Mouse (Mus musculus): Measurements from ENCODE around the gene Syt2. TPM values are rescaled to one million over a fixed set of nuclear protein-coding genes. Genes with fewer than 3 reads are reported as not detected.

Gene Syt2
- polyA plus RNA-seq, 1 experiment from 2014 or later, result 0.34 TPM

DNA sequence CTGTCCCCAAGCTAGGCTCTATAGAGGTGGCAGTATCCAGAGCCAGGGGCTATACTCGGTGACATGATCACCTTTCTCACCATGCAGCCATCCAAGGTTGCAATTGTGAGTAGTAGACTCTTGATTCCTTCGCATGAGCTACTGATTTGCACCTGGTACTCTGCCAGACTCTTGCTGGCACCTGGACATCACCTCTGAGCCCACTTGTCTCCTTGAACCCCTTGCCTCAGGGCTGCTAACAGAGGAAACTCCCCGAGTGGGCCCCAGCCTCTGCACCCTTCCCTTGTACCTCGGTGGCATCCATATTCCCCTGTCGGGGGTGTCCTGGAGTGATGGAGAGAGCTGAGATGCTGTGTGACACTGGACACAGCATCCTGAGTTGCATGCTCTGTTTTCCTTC, 75.0 kb downstream of the Syt2 start:
- Histone ChIP-seq H3K4me1 (replicated peaks) (0 out of 2 replicates have a peak, but pooled peaks cover 8% of the 10 kb centered on the region), H3K4me2 (no peak overlapping the region), H3K4me3 (no peak overlapping the region), H3K27ac (no peak overlapping the region), H3K9ac (no peak overlapping the region), H3K9me3 (replicated peaks) (no peaks in the 10 kb centered on the region), H3K27me3 (peaks cover 4% of the 10 kb centered on the region; the same call in 1 of the 2 replicates), H3K36me3 (no peaks in the 10 kb centered on the region)
- 79% methylated on average over 5 of the region's 5 CpGs for WGBS
- no peak for ATAC-seq (replicated peaks; ENCODE audit: insufficient number of reproducible peaks, insufficient read depth, low FRiP score, low read depth)

- Histone ChIP-seq H3K27ac (no peak overlapping the region), H3K9me3 (replicated peaks) (no peaks in the 10 kb centered on the region), H3K4me1 (replicated peaks) (0 out of 2 replicates have a peak, but pooled peaks cover 8% of the 10 kb centered on the region), H3K27me3 (peaks cover 4% of the 10 kb centered on the region; the same call in 1 of the 2 replicates), H3K4me3 (no peak overlapping the region), H3K9ac (no peak overlapping the region), H3K4me2 (no peak overlapping the region), H3K36me3 (no peaks in the 10 kb centered on the region)
- ATAC-seq (replicated peaks; ENCODE audit: insufficient number of reproducible peaks, insufficient read depth, low FRiP score, low read depth), result no peak
- WGBS, result 79% methylated on average over 7 of the region's 7 CpGs
Measured at GRCm38 (mm10) chr1:134722891-134723290, 76.4 kb downstream of the Syt2 start.

DNA sequence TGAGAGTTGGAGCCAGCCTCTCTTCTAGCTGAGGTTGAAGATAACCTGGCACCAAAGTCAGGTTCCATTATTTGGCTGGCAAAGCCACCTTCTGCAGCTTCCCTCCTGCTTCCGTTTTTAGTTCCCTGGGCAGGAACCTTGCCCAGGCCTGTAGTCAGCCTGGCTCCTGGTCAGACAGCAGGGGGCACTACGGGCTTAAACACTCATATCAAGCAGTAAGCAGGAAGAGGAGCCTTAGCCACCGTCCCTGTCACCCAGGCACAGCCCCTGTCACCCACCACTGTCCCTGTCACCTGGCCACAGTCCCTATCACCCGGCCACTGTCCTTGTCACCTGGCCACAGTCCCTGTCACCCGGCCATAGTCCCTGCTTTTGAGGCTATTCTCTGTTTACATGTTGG, 78.8 kb downstream of the Syt2 start:
- H3K27me3 ChIP-seq, result peaks cover 8% of the 10 kb centered on the region; the same call in 1 of the 2 replicates
- no peak overlapping the region for H3K4me2 ChIP-seq
- 42% methylated on average over 5 of the region's 5 CpGs for WGBS
- ATAC-seq (replicated peaks; ENCODE audit: insufficient number of reproducible peaks, insufficient read depth, low FRiP score, low read depth), result no peak
- no peaks in the 10 kb centered on the region for H3K36me3 ChIP-seq
- no peak overlapping the region for H3K27ac ChIP-seq
- no peak overlapping the region for H3K4me3 ChIP-seq
- H3K9me3 ChIP-seq (replicated peaks), result no peaks in the 10 kb centered on the region
- H3K9ac ChIP-seq, result no peak overlapping the region
- no peaks in the 10 kb centered on the region for H3K4me1 ChIP-seq (replicated peaks)

- no peak for ATAC-seq (replicated peaks; ENCODE audit: insufficient number of reproducible peaks, insufficient read depth, low FRiP score, low read depth)
- no peak overlapping the region for H3K27ac ChIP-seq
- H3K9me3 ChIP-seq (replicated peaks), result no peaks in the 10 kb centered on the region
- no peak overlapping the region for H3K9ac ChIP-seq
- H3K36me3 ChIP-seq, result no peaks in the 10 kb centered on the region
- H3K4me2 ChIP-seq, result no peak overlapping the region
- H3K4me3 ChIP-seq, result no peak overlapping the region
- WGBS, result 96% methylated on average over 7 of the region's 7 CpGs
- peaks cover 7% of the 10 kb centered on the region; the same call in 1 of the 2 replicates for H3K27me3 ChIP-seq
- H3K4me1 ChIP-seq (replicated peaks), result no peaks in the 10 kb centered on the region
Measured at GRCm38 (mm10) chr1:134726480-134726879, 80.0 kb downstream of the Syt2 start.

- no peak overlapping the region for H3K4me3 ChIP-seq
- H3K4me2 ChIP-seq, result no peak overlapping the region
- H3K9ac ChIP-seq, result no peak overlapping the region
- 51% methylated on average over 8 of the region's 8 CpGs for WGBS
- no peaks in the 10 kb centered on the region for H3K9me3 ChIP-seq (replicated peaks)
- no peaks in the 10 kb centered on the region for H3K36me3 ChIP-seq
- 0 out of 2 replicates have a peak, but pooled peaks have one; percentile 5 for ATAC-seq (replicated peaks; ENCODE audit: insufficient number of reproducible peaks, insufficient read depth, low FRiP score, low read depth)
- H3K4me1 ChIP-seq (replicated peaks), result no peaks in the 10 kb centered on the region
- peaks cover 4% of the 10 kb centered on the region; the same call in 1 of the 2 replicates for H3K27me3 ChIP-seq
- H3K27ac ChIP-seq, result no peak overlapping the region
Measured at GRCm38 (mm10) chr1:134727256-134727655, 80.8 kb downstream of the Syt2 start.

DNA sequence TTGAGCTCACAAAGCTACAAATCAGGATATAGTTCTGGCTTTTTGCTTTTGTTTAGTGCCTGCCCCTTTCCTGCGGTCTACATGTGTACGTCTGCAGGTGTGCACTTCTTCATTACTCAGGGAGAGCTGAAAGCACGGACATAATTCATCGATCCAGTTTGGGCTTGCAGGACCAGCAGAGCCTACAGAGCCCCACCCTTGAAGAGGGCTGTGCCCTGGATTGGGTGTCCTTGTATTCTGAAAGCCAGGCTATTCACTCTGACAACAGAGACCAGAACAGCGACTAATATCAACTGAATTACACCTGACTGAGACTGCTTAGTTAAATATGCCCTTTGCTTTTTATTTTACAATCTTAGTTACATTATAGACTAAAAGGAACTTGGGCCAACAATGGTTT, 87.2 kb downstream of the Syt2 start:
- 84% methylated on average over 5 of the region's 5 CpGs for WGBS
- Histone ChIP-seq H3K9me3 (replicated peaks) (no peaks in the 10 kb centered on the region), H3K4me2 (no peak overlapping the region), H3K4me3 (no peak overlapping the region), H3K4me1 (replicated peaks) (no peaks in the 10 kb centered on the region), H3K27ac (no peak overlapping the region), H3K9ac (no peak overlapping the region), H3K27me3 (peaks cover 4% of the 10 kb centered on the region; the same call in 1 of the 2 replicates), H3K36me3 (no peaks in the 10 kb centered on the region)
- ATAC-seq (replicated peaks; ENCODE audit: insufficient number of reproducible peaks, insufficient read depth, low FRiP score, low read depth), result no peak

- WGBS, result 62% methylated on average over 9 of the region's 9 CpGs
- Histone ChIP-seq H3K9ac (no peak overlapping the region), H3K9me3 (replicated peaks) (no peaks in the 10 kb centered on the region), H3K4me1 (replicated peaks) (no peaks in the 10 kb centered on the region), H3K27me3 (no peaks in the 10 kb centered on the region), H3K4me3 (no peak overlapping the region), H3K4me2 (no peak overlapping the region), H3K36me3 (no peaks in the 10 kb centered on the region), H3K27ac (no peak overlapping the region)
- no peak for ATAC-seq (replicated peaks; ENCODE audit: insufficient number of reproducible peaks, insufficient read depth, low FRiP score, low read depth)
Measured at GRCm38 (mm10) chr1:134737463-134737862, 91.0 kb downstream of the Syt2 start.

- no peak overlapping the region for H3K4me3 ChIP-seq
- no peaks in the 10 kb centered on the region for H3K27me3 ChIP-seq
- no peak overlapping the region for H3K27ac ChIP-seq
- no peak overlapping the region for H3K9ac ChIP-seq
- no peaks in the 10 kb centered on the region for H3K36me3 ChIP-seq
- H3K9me3 ChIP-seq (replicated peaks), result no peaks in the 10 kb centered on the region
- no peak overlapping the region for H3K4me2 ChIP-seq
- H3K4me1 ChIP-seq (replicated peaks), result no peaks in the 10 kb centered on the region
- no peak for ATAC-seq (replicated peaks; ENCODE audit: insufficient number of reproducible peaks, insufficient read depth, low FRiP score, low read depth)
- 72% methylated on average over 6 of the region's 6 CpGs for WGBS
Measured at GRCm38 (mm10) chr1:134741433-134741832, 95.0 kb downstream of the Syt2 start.

- H3K27me3 ChIP-seq, result no peaks in the 10 kb centered on the region
- no peak for ATAC-seq (replicated peaks; ENCODE audit: insufficient number of reproducible peaks, insufficient read depth, low FRiP score, low read depth)
- H3K9me3 ChIP-seq (replicated peaks), result no peaks in the 10 kb centered on the region
- no peaks in the 10 kb centered on the region; the same call in 1 of the 2 replicates for H3K4me1 ChIP-seq (replicated peaks)
- no peak overlapping the region for H3K4me2 ChIP-seq
- H3K27ac ChIP-seq, result no peak overlapping the region
- no peak overlapping the region for H3K9ac ChIP-seq
- no peaks in the 10 kb centered on the region for H3K36me3 ChIP-seq
- 66% methylated on average over 7 of the region's 7 CpGs for WGBS
- no peak overlapping the region for H3K4me3 ChIP-seq
Measured at GRCm38 (mm10) chr1:134741946-134742661, 95.6 kb downstream of the Syt2 start.

GRCm38 (mm10) chr1:134745648-134746047, 99.2 kb downstream of the Syt2 start:
- Histone ChIP-seq H3K9me3 (replicated peaks) (no peaks in the 10 kb centered on the region), H3K4me1 (replicated peaks) (peaks cover 28% of the 10 kb centered on the region), H3K9ac (no peak overlapping the region), H3K4me2 (no peak overlapping the region), H3K4me3 (no peak overlapping the region), H3K27me3 (no peaks in the 10 kb centered on the region), H3K27ac (no peak overlapping the region), H3K36me3 (no peaks in the 10 kb centered on the region)
- WGBS, result 40% methylated on average over 6 of the region's 6 CpGs
- no peak for ATAC-seq (replicated peaks; ENCODE audit: insufficient number of reproducible peaks, insufficient read depth, low FRiP score, low read depth)

GRCm38 (mm10) chr1:134747236-134748174, 101.0 kb downstream of the Syt2 start:
- no peak for ATAC-seq (replicated peaks; ENCODE audit: insufficient number of reproducible peaks, insufficient read depth, low FRiP score, low read depth)
- Histone ChIP-seq H3K36me3 (no peaks in the 10 kb centered on the region), H3K4me1 (replicated peaks) (peaks cover 36% of the 10 kb centered on the region), H3K9ac (no peak overlapping the region), H3K4me3 (no peak overlapping the region), H3K4me2 (peak overlapping the region; percentile 47), H3K27ac (no peak overlapping the region), H3K9me3 (replicated peaks) (no peaks in the 10 kb centered on the region), H3K27me3 (no peaks in the 10 kb centered on the region)
- WGBS, result 21% methylated on average over 23 of the region's 23 CpGs

All from heart, embryonic 15.5 days (tissue).